Mouse (Mus musculus) CH12.LX (cell line): ENCODE measurements around the gene Pdss2.

Experiments used
- CTCF ChIP-seq, 2 experiments: IDR thresholded peaks in 1 of 2; conservative IDR thresholded peaks in 1 of 2; 2 replicates each; pipeline ENCODE4 v1.5.1; 2011 to 2012; ENCODE audit warnings: low read depth in 2 of 2, low read length in 2 of 2, improper control_type of control experiment in 1 of 2, inconsistent platforms in 1 of 2, mild to moderate bottlenecking in 1 of 2, moderate library complexity in 1 of 2
- EP300 ChIP-seq: IDR thresholded peaks from 2 replicates; pipeline ENCODE4 v1.6.1; 2011; ENCODE audit warnings: low read length, improper control_type of control experiment
- KAT2A ChIP-seq: IDR thresholded peaks from 2 replicates; pipeline ENCODE4 v1.6.1; 2012; ENCODE audit warnings: low read length, improper control_type of control experiment, inconsistent platforms; ENCODE audit not compliant: insufficient replicate concordance
- MAFK ChIP-seq: IDR thresholded peaks from 2 replicates; pipeline ENCODE4 v1.6.1; 2011; ENCODE audit warnings: low read length, improper control_type of control experiment; ENCODE audit not compliant: insufficient replicate concordance
- MEF2A ChIP-seq: IDR thresholded peaks from 2 replicates; pipeline ENCODE4 v1.6.1; 2014; ENCODE audit warnings: low read depth, mild to moderate bottlenecking, inconsistent platforms, low read length, improper control_type of control experiment, borderline replicate concordance
- POLR2A ChIP-seq: IDR thresholded peaks from 2 replicates; pipeline ENCODE4 v1.6.1; 2011; ENCODE audit warnings: low read depth, mild to moderate bottlenecking, improper control_type of control experiment, low read length
- TBP ChIP-seq: conservative IDR thresholded peaks from 2 replicates; pipeline ENCODE4 v1.6.1; 2011; ENCODE audit warnings: low read depth, low read length, improper control_type of control experiment

DNA sequence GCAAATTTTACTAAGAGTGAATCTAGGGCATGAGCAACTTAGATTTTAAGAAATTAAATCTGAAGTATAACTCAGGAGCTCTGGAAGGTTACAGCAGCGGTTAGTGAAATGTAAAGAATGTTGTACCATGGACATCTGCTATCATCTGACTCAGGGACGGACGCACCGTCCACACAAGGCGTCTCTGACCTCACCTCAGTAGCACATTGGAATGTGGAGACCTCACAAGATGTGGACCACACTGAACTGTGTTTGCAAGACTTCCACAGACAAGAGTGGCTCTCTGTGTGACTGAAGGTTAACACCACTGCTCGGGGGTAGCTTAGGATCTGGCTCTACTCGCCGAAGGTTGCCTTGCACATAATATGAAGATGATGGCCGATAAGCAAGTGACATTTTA, 151.7 kb downstream of the Pdss2 start:
- no peak for TF ChIP-seq POLR2A
- TF ChIP-seq MAFK, result no peak
- no peak for TF ChIP-seq MEF2A
- no peak for TF ChIP-seq CTCF (conservative IDR thresholded peaks at IDR 0.05 in 1 of 2, IDR thresholded peaks at IDR 0.05 in 1 of 2; ENCODE audit: low read depth in 2 of 2, low read length in 2 of 2)
- TF ChIP-seq EP300, result no peak
- TF ChIP-seq TBP, result no peak
- TF ChIP-seq KAT2A, result no peak
